In genomic region chr9:98675612-98676011, GRCm38 (mm10) we compare ENCODE assay signal across 16 mouse cellular contexts.
"Had no signal": no experiment of that assay in that cellular context is flagged by ENCODE, and none has a peak within 500 bp of the region (broad histone marks: within the 10 kb centered on the region; RNA-seq: fewer than 3 reads in every experiment).

No protein-coding gene starts in this region.

- H3K36me3 ChIP-seq: limb, embryonic 10.5 days; liver, embryonic 13.5 days; lung, embryonic 15.5 days; midbrain, embryonic 15.5 days; neural tube, embryonic 12.5 days had no signal

- H3K4me1 ChIP-seq: limb, embryonic 10.5 days; liver, embryonic 13.5 days; lung, embryonic 15.5 days; megakaryocyte, embryonic 14.5 days; midbrain, embryonic 15.5 days; neural tube, embryonic 12.5 days had no signal

- DNase-seq: kidney, adult 8-10 months; kidney, postnatal 4 days; liver, embryonic 13.5 days; liver, postnatal 0 days; lung, postnatal 14 days; thymus, adult 2 months; thymus, postnatal 25 days had no signal

- H3K27me3 ChIP-seq: liver, embryonic 13.5 days; lung, embryonic 15.5 days; midbrain, embryonic 15.5 days; neural tube, embryonic 12.5 days had no signal

- H3K27ac ChIP-seq: kidney, postnatal 0 days; layer of hippocampus, adult 2 months; limb, embryonic 10.5 days; liver, embryonic 13.5 days; lung, embryonic 15.5 days; macrophage; midbrain, embryonic 15.5 days; neural tube, embryonic 12.5 days; stomach, postnatal 0 days had no signal

- H3K4me3 ChIP-seq: layer of hippocampus, adult 2 months; limb, embryonic 10.5 days; liver, embryonic 13.5 days; lung, embryonic 15.5 days; megakaryocyte, embryonic 14.5 days; midbrain, embryonic 15.5 days; neural tube, embryonic 12.5 days had no signal
